Mouse (Mus musculus): ENCODE results near the gene Lemd2.

Lemd2 gene

DNA sequence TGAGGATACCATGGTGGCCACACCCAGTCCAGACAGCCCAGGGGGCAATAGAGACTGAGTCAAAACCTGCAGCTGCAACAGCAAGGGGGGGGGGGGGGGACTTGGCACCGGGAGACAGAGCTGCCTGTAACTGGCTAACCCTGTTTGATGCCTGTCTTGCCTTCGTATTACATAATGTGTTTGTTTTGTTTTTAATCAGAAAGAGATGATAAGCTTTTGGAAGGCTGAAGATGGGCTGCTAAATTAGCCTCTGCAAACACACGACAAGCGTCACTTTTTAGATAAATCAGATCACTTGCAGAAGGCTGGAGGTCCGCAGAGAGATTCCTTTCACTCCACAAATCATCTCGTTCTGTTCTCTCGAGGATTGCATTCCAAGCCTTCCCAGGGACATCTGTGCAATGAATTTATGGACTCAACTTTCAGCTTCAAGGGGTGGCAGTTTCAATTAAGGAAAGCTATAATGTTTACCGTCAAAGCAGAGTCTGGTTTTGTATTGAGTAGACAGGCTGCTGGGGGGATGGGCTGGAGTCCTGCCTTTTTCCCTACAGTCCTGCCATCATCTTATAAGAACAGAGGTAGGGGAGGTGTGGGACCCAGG lies 57.8 kb downstream of the Lemd2 start:
- Histone ChIP-seq H3K27me3 (ENCODE audit: control insufficient read depth, insufficient read depth, low read length, poor library complexity, severe bottlenecking) (no peaks in the 10 kb centered on the region), H3K36me3 (ENCODE audit: control insufficient read depth, insufficient read depth, low read length, poor library complexity, severe bottlenecking) (no peaks in the 10 kb centered on the region)
- DNase-seq (ENCODE audit: low read depth, low spot score) = no peak

DNA sequence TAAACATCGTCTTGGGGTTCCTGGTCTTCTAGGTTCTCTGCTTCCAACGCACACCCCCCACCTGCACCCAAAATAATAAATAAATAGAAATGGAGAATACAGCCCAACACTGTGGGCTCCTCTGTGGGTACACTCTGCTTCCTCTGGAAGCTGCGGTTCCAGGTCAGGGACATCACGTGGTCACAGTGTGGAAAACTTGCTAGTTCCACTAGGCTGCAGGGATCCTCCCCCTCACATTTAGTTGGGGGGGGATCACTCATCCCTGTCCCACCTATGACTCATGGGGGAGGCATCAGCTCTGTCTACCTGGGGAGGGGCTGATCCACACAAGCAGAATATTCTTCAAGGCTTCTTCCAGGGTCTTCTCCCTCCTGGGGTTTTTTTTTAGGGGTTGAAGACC lies 60.1 kb downstream of the Lemd2 start:
- Histone ChIP-seq H3K27me3 (ENCODE audit: control insufficient read depth, insufficient read depth, low read length, poor library complexity, severe bottlenecking) (no peaks in the 10 kb centered on the region), H3K36me3 (ENCODE audit: control insufficient read depth, insufficient read depth, low read length, poor library complexity, severe bottlenecking) (no peaks in the 10 kb centered on the region)
- DNase-seq (ENCODE audit: low read depth, low spot score) = no peak

DNA sequence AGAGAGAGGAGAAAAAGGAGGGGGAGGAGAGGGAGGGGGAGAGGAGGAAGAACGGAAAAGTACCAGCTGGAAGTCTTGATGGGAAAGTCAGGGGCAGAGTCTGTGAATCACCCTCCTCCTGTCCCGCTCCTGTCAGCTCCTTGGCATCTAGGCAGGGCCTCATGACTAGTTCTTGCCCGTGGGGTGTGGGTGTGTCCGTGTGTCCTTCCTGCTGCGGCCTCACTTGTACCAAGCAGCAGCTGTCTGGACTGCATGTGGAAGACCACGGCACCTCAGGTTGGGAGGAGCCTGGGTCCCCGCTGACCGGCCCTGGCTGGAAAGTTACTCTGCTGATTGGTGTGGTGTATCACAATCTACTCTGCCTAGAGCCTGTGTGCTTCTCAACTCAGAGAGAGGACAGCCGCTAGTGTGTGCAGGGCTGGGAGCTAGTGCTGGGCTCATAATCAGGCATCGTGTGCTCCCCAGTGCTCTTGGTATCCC lies 62.3 kb downstream of the Lemd2 start:
- no peak for DNase-seq (ENCODE audit: low read depth, low spot score)
- no peaks in the 10 kb centered on the region for H3K27me3 ChIP-seq (ENCODE audit: control insufficient read depth, insufficient read depth, low read length, poor library complexity, severe bottlenecking)
- no peaks in the 10 kb centered on the region for H3K36me3 ChIP-seq (ENCODE audit: control insufficient read depth, insufficient read depth, low read length, poor library complexity, severe bottlenecking)

DNA sequence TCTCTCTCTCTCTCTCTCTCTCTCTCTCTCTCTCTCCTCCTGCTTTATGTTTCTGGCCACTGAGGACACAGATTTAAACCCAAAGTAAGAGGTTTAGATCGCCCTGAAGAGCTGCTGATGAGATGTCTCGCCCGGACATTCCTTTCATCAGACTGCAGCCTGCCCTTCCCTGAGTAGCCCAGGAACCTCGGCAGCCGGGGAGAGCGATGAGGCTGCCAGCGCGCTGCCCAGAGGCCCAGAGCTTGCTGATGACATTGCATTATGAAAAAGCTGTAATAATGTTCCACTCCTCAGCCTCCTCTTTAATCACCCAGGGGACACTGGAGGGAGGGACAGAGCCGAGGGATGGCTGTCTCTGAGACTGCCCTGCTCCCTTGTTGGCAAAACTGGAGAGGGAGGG lies 64.0 kb downstream of the Lemd2 start:
- Histone ChIP-seq H3K36me3 (ENCODE audit: control insufficient read depth, insufficient read depth, low read length, poor library complexity, severe bottlenecking) (no peaks in the 10 kb centered on the region), H3K27me3 (ENCODE audit: control insufficient read depth, insufficient read depth, low read length, poor library complexity, severe bottlenecking) (no peaks in the 10 kb centered on the region)
- no peak for DNase-seq (ENCODE audit: low read depth, low spot score)
